Mouse (Mus musculus) cortical plate, adult 2 months (tissue): ENCODE data around the gene Sf3a2. TPM values are rescaled to one million over a fixed set of nuclear protein-coding genes. Genes with fewer than 3 reads are reported as not detected.

Source experiments
- H3K27ac ChIP-seq: fragments of 200-500 bp; 2 replicates; pipeline ENCODE4 v1.5.1; 2012; ENCODE audit warnings: low read length, control low read depth, inconsistent platforms; ENCODE audit not compliant: insufficient read depth
- H3K4me1 ChIP-seq: fragments of 200-500 bp; 2 replicates; pipeline ENCODE4 v1.6.1; 2011; ENCODE audit warnings: low read length; ENCODE audit not compliant: control insufficient read depth, insufficient read depth
- H3K4me3 ChIP-seq: fragments of 200-500 bp; 2 replicates; pipeline ENCODE4 v1.5.1; 2011; ENCODE audit warnings: mild to moderate bottlenecking, low read length, control low read depth; ENCODE audit not compliant: insufficient read depth
- CTCF ChIP-seq: fragments of 200-500 bp; IDR thresholded peaks from 2 replicates; pipeline ENCODE4 v1.5.1; 2011; ENCODE audit warnings: mild to moderate bottlenecking, control low read depth, low read length; ENCODE audit not compliant: insufficient read depth; ENCODE audit errors: extremely low read depth
- POLR2A ChIP-seq: fragments of 200-500 bp; IDR thresholded peaks from 2 replicates; pipeline ENCODE4 v1.6.1; 2011; ENCODE audit warnings: mild to moderate bottlenecking, low read length, control low read depth; ENCODE audit not compliant: insufficient read depth; ENCODE audit errors: extremely low read depth
- polyA plus RNA-seq: library from polyadenylated mRNA; depleted of rRNA; stranded (reverse); fragments of >200 nt; gene quantifications from 2 replicates; pipeline ENCODE4 v1.2.3, GENCODE M21; 2012

Sf3a2 gene
- polyA plus RNA-seq, 1 experiment: 46.1 TPM

- H3K4me1 ChIP-seq: no peaks in the 10 kb centered on the region
- TF ChIP-seq POLR2A (no peak), CTCF (no peak)
- H3K27ac ChIP-seq: no peak overlapping the region
These were observed 20.7 kb downstream of the Sf3a2 start for GRCm38 (mm10) chr10:80818599-80819281.

GRCm38 (mm10) chr10:80819406-80819805, 21.4 kb downstream of the Sf3a2 start:
- TF ChIP-seq CTCF (no peak), POLR2A (no peak)
- no peaks in the 10 kb centered on the region for H3K4me1 ChIP-seq
- H3K4me3 ChIP-seq: no peak overlapping the region
- no peak overlapping the region for H3K27ac ChIP-seq

More at GRCm38 (mm10) chr10:80818599-80819281, 20.7 kb downstream of the Sf3a2 start:
- H3K4me3 ChIP-seq: no peak overlapping the region

- Histone ChIP-seq H3K4me1 (no peaks in the 10 kb centered on the region), H3K4me3 (no peak overlapping the region), H3K27ac (no peak overlapping the region)
- no peak for TF ChIP-seq POLR2A
- TF ChIP-seq CTCF: peak; percentile 46
These were observed 24.0 kb downstream of the Sf3a2 start for GRCm38 (mm10) chr10:80821991-80822390.

GRCm38 (mm10) chr10:80822528-80822927, 24.5 kb downstream of the Sf3a2 start:
- Histone ChIP-seq H3K4me3 (no peak overlapping the region), H3K4me1 (no peaks in the 10 kb centered on the region)
- TF ChIP-seq POLR2A (no peak), CTCF (no peak)

GRCm38 (mm10) chr10:80823316-80823715, 25.3 kb downstream of the Sf3a2 start:
- Histone ChIP-seq H3K4me1 (0 out of 2 replicates have a peak, but pooled peaks cover 2% of the 10 kb centered on the region), H3K27ac (no peak overlapping the region), H3K4me3 (no peak overlapping the region)
- TF ChIP-seq CTCF (no peak), POLR2A (no peak)

More at GRCm38 (mm10) chr10:80822528-80822927, 24.5 kb downstream of the Sf3a2 start:
- no peak overlapping the region for H3K27ac ChIP-seq

- TF ChIP-seq CTCF (no peak), POLR2A (no peak)
- 0 out of 2 replicates have a peak, but pooled peaks cover 2% of the 10 kb centered on the region for H3K4me1 ChIP-seq
- H3K4me3 ChIP-seq: no peak overlapping the region
- no peak overlapping the region for H3K27ac ChIP-seq
These were observed 26.0 kb downstream of the Sf3a2 start for GRCm38 (mm10) chr10:80823847-80824643.

- TF ChIP-seq CTCF: no peak
- TF ChIP-seq POLR2A: no peak
- 0 out of 2 replicates have a peak, but pooled peaks cover 2% of the 10 kb centered on the region for H3K4me1 ChIP-seq
These were observed 26.8 kb downstream of the Sf3a2 start for GRCm38 (mm10) chr10:80824827-80825226.

GRCm38 (mm10) chr10:80826151-80827062, 28.4 kb downstream of the Sf3a2 start, which contains the start of gene Oaz1:
Oaz1 (plus strand) TSS chr10:80826656.
- Histone ChIP-seq H3K27ac (peak within 1 kb of the TSS; percentile 97), H3K4me3 (peak within 1 kb of the TSS; percentile 74), H3K4me1 (0 out of 2 replicates have a peak, but pooled peaks cover 2% of the 10 kb centered on the region)
- peak; percentile 95 for TF ChIP-seq POLR2A
- TF ChIP-seq CTCF: no peak

More at GRCm38 (mm10) chr10:80824827-80825226, 26.8 kb downstream of the Sf3a2 start:
- H3K27ac ChIP-seq: no peak overlapping the region
- no peak overlapping the region for H3K4me3 ChIP-seq

- no peak for TF ChIP-seq POLR2A
- no peak for TF ChIP-seq CTCF
- Histone ChIP-seq H3K27ac (no peak overlapping the region), H3K4me1 (0 out of 2 replicates have a peak, but pooled peaks cover 2% of the 10 kb centered on the region), H3K4me3 (peak overlapping the region; percentile 74)
These were observed 29.3 kb downstream of the Sf3a2 start for GRCm38 (mm10) chr10:80827063-80827869.
